Mouse (Mus musculus) layer of hippocampus, adult 18-20 months (tissue): ENCODE measurements around the gene Sp2. TPM values are rescaled to one million over a fixed set of nuclear protein-coding genes. Genes with fewer than 3 reads are reported as not detected.
A peak's percentile ranks its signal among the peaks of the same experiment; 100 is the strongest.

Experiments used
- DNase-seq, 2 experiments: peaks; one replicate each; pipeline ENCODE4 v3.0.0; 2022; ENCODE audit warnings: low spot score in 2 of 2
- total RNA-seq, 2 experiments: library from RNA; stranded (reverse); gene quantifications; 2 replicates each; pipeline ENCODE4 v1.2.3; 2021

The Sp2 gene
- total RNA-seq, 2 experiments from 2014 or later: 13.0 to 13.4 TPM

DNA sequence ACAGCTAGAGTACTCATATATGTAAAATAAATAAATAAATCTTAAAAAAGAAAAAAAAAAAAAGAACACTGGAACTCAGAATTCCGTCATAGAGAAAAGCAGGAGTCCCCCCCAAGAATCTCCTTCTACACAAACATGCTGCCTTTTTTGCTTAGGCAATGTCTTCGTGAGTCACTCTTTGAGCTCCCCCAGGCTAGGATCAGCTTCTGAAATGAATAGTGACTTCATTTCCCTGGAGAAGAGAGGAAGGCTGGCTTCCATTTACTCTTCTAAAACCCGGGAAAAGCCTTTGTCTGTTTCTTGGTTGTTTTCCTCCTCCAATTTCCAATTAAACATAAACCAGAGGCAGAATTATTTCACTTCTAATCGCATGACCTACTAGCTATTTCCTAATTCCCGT lies 9.9 kb downstream of the Sp2 start:
- DNase-seq: no peak

DNA sequence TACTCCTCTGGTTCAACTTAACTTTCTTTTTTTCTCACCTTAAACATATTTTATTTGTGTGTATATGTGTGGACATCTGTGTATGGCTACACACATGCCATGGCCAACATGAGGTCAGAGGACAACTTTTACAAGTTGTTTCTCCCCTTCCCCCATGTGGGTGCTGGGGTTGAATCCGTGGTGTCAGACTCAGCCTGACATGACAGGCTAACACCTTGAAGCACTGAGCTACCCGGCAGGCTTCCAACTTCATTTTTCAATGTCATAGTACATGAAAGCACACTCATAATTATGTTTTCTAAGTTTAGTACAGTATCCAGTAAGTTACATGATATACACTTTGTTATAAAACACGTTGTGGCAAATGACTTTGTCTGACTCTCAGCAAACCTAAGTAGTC lies 12.4 kb downstream of the Sp2 start:
- no peak for DNase-seq

DNA sequence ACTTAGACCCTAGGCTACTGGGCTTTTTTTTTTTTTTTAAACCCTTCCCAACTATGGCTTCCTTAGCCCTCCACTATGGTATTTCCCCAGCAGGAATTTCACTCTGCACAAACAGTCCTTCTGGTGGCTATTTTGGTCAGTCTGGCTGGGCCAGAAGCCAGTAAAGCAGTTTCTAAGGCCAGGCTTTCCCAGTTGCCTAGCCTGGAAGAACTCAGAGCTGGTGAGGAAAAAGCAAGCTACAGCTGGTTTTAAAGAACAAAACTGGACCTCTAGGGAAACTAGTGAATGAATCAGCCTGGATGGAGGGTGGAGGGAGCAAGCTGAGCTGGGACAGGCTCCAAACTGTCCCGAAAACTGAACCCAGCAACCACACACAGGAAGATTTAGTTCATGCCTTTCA lies 13.0 kb downstream of the Sp2 start:
- peak in 1 of 2 experiments; percentile 51 for DNase-seq

DNA sequence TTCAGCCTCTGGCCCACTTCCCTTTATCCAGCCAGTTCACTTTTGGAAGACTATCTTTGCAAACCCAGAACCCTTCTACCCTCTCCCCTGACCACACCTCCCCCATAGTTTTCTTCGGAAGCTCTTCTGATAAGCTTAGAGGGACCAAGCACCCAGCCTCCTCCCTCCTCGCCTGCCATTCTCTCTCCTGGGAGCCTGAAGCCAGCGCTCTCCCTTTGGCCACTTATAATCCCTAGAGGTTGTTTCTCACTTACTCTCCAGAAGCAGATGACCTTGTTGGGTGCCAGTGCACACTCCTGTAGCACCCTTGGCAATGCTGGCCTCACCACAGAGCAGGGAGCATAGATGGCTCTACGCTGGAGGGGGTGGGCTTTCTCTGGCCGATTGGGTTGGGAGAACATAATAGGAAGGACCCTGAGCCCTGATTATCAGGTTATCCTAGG lies 13.5 kb downstream of the Sp2 start:
- DNase-seq: no peak

DNA sequence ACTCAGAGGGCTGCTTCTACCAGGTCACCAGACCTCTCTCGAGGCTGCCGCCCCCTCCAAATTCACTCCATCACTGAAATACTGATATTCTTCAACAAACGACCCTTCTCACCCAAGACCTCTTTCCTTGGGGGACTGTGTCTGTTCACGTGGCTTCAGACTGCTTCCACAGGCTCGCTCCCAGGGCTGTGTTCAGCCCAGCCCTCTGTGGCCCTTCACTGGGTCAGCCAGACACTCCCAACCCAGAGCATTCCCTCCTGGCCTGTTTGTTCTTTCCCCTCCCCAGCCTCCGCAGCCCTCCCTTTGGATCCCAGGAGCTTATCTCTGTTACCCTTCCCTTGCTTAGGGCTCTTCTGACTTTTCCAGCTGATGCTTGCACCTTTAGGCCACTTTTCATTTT lies 14.3 kb downstream of the Sp2 start:
- no peak for DNase-seq

DNA sequence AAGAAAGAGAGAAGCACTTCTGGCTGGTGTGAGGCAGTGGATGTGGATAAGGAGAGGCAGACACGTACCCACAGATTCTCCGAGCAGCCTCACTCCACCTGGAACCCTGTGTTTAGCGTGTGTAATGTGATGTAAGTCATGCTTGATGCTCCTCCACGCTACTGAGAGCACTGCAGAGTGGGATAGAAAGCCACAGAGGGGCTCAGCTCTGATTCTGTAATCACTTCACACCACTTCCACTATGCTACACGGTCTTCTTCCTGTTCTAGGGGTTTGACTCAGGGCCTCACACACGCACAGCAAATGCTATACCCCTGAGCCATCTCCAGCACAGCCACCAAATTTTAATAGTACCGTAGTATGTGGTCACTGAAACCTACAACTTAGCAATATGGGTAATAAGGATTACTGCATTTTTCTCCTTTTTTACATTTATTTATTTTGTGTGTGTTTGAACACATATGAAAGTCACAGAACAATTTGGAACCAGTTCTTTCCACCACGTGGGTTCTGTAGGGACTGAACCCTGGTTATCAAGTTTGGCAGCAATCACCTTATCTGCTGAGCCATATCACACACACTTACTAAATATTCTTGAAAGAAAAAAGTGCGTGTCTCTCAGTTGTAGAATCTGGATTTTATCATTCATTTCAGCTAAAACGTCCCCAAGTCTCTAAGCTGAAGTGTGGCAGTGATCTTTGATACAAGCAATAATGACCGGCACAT lies 15.1 kb downstream of the Sp2 start:
- no peak for DNase-seq

DNA sequence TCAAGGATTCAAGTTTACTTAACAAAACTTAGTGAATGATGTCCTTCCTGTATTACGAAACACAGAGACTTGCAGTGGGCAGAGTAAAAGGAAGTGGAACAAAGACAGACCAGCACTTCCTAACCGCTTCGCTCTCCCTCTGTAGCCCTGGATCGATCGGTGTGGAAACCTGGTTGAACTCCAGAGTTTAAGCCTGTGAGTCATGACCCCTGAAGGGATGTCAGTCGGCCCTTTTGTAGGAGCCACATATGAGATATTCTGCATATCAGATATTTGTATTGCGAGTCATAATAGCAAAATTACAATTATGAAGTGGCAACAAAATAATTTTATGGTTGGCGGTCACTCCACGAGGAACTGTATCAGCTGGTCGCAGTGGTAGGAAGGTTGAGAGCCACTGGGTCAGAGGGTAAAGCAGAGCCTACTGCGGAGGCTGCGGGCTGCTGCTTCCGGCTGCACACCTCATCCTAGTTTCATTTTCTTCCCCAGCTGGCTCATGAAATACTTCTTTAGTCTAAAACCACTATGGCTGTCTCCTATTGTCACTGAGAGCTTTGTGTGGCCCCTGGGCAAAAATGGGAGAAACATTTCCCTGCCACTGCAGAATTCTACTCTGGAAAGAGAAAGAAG lies 15.7 kb downstream of the Sp2 start:
- DNase-seq: no peak

DNA sequence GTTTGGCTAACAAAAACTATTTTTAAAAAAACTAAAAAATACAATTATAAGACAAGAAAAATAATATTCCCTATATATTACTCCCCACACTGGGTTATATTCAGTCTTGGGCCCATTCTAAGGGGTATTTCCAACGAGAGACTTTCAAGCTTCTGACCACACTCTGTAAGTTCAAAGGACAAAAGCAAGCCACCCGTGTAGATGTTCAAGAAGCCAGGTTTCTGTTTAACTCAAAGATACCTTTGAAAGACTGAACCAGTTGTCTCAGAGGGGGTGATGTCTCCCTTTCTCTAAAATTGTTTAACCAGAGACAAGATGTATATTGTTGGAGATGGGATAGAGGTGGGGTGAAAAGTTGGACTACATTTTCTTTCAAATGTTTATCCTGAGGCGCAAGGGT lies 16.6 kb downstream of the Sp2 start:
- DNase-seq: no peak

DNA sequence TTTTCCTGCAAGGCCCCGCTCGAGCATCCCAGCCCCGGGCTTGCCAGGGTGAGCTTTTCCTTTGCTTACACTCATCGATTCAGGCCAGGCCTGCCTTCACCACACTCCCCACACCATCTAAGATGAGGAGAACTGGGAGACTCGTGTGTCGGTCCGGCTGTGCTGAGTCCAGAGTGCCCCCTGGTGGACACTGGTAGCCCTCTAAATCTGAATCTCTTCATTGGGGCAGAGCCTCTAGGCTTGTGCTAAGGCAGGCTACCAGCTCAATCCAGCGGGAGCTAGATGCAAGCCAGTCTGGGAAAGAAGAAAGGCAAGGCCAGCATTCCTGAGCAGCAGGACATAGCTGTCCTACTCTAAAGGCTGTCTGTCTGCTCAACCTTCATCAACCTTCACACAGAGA lies 19.2 kb downstream of the Sp2 start:
- DNase-seq: peak; percentile 82 to 94

DNA sequence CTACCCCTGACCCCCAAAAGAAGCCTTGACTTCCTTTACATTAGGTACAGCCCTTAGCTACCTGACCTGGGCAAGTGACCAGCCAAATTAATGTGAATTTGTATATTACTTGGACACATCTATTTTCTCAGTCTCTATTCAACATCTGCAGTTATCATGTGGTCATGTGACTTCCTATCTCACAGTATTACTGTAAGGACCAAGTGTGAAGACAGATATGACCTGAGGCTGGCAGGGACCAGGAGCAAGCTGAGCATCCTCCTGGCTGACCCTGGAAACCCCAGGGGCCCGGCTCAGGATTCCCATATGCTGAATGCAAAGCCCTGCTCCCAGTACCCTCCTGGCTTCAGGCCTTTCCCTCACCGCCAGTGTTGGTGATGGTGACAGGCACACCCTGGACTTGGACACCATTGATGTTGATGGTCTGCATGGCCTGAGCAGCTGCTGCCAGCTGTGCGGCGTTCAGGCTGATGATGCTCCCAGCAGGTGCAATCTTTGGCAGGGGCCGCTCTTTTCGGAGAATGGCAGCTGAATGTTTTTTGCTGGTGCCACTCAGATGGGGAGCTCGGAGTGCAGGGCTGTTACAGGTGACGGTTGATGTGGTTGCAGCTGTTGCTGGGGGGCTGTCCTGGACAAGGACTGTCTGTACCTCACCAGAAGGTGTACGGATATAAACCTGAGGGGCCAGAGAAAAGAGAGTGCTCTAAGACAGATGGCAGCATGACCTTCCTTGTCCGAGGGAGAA lies 25.5 kb downstream of the Sp2 start:
- DNase-seq: no peak

DNA sequence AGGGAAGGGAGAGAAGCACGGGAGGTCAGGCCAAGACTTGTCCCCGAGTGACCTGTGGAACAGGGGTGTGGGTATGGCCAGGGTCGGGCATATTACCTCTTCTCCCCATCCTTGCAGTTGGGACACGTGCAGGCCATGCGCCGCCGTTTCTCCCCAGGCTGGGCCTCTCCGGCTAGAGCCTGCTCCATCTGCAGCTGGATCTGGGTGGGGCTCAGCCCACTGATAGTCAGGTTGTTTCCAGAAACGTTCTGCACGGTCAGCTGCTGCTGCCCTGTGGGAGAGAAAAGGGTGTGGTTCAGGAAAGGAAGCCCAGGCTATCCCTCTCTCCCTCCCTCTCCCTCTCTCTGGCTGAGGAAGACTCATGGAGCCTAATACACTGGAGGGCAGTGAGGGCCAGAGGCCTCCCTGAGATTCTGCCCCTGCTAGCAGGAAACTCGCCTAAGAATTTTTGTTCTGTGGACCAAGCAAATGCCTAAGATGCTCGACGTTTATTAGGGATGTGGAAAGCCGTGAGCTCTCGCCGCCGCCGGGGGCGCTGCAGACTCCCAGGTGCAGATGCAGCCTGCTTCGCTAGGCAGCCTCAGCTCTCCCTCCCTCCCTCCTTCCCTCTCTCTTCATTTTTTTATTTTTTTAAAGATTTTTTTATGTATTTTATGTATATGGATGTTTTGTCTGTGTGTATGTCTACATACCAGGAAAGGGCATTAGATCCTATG lies 26.6 kb downstream of the Sp2 start:
- DNase-seq: no peak

DNA sequence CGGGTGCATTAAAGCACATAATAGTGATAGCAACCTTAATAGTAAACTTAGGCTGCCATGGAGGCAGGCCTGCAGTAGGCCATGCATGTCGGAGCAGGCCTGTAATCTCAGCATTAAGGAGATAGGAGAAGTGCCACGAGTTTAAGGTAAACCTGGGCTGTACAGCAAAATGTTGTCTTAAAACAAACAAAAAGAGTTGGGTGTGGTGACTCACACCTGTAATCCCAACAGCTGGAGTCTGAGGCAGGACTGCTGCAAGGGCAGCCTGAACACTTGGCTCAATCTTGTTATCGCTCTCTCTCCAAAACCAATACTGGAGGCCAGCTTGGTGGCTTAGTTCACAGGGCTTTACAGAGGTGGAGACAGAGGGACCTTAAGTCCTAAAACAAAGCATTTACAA lies 27.7 kb downstream of the Sp2 start:
- DNase-seq: no peak

DNA sequence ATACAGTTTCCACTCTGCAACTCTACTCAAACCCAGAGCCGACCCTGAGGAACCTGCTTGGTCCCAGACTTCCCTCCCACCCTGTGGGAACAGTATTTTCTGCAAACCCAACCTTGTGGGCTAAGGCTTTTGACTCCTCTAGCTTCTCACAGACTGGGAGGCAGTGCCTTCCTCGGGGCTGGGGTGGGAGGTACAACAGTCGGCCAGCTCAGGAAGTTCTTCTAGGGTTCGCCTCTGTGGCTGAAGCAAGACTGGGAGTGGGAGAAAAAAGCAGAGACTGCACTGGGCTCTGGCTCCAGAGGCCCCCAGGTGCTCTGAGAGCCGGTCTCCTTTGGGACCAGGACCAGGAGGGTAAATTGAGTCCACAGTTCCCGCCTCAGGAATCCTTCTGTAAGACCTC lies 29.9 kb downstream of the Sp2 start:
- DNase-seq: no peak

DNA sequence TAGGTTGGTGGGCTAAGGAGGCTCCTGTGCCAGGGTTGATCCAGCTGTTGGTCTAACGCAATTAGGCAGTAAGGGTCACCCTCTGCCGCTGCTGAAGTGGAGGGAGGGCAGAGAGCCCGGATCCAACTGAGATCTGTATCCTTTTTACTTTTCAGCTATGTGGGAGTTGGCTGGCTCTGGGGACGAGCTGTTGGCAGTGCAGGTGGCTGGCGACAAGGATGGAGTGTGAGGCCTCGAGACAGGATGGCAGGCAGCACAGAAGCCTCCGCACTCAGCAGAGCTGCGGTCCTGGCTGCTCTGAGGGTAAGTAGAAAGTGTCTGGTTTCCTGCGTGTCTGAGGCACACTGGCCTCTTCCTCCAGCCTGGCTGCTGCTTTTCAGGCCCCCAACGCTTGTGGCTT lies 30.3 kb downstream of the Sp2 start:
- DNase-seq: no peak

DNA sequence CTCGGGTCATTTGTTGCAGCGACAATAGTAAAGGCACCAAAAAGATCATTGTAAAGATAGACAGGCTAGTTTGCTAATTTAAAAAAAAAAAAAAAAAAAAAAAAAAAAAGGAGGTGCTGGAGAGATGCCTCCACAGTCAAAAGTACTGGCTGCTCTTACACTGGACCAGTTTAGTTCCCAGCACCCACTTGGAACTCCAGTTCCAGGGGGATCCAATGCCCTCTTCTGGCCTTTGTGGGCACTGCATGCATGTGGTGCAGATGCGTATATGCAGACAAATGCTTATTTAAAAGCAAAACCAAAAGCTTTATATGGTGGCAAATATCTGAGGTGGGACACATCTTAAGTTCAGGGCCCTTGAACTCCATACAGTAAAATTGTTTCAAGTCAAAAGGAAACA lies 32.0 kb downstream of the Sp2 start:
- DNase-seq: no peak

DNA sequence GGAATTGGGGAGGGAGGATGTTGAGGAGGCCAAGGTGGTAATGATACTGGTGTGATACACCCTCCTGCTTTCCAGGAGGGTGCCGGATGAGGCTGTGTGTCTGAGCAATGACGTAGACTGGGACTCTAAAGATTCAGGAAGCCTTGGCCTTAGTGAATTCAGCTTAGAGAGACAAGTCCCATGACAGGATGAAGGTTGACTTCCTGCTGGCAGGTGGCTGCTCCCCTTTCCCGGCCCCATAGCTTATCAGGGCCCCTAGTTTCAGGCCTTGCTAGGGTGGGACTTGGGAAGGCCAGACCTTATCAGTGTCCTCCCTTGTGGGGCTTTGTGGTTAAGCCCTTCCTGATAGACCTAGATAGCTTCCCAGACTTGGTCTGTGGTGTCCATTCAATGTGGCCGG lies 34.9 kb downstream of the Sp2 start:
- DNase-seq: no peak

DNA sequence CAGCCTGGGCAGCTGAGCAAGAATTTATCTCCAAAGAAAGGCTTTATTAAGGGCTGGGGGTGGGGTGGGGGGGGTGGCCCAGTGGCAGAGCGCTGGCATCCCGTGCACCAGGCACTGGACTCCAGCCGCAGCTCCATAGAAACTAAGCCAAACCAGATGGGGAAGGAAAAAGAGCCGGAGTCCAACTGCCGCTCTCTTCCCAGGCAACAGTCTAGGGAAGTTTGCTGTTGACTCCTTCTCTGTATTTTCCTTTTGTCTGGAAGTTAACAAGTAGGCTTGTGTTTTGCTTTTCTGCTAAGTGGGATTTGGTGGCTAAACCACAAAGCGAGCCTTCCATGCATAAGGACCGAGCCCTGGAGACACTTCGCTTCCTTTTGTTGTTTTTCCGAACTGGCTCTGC lies 36.3 kb downstream of the Sp2 start:
- no peak for DNase-seq

DNA sequence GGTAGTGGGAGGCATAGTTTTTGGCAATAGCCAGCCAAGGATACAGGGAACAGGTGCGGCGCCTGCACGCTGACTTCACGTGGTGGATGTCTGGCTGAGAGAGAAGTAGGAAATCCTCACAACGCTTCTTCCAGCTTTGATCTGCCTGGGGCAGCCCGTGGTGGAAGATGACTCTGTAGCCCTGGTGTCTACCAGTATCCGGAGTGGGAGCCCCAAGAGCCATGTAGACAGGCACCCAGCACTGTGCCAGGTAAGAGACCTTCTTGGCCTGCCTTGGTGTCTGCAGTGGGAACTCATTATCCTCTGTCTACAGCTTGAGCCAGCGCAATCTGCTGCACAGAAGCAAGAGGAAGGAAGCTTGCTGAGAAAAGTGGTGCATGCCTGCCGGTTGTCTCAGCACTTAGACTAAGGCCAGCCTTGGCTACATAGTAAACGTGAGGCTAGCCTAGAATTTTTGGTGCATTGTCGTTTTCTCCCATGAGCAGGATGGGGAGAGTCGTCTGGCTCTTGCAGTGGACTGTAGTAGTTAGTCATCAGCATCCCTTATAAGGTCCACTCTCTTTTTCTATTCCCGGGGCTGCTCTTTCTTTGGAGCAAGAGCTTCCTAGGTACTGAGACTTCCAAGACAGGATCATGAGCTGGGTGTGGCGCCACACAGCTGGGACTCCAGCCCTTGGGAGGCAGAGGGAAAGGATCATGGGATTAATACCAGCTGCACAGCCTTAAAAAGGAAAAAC lies 37.7 kb downstream of the Sp2 start:
- DNase-seq: no peak

DNA sequence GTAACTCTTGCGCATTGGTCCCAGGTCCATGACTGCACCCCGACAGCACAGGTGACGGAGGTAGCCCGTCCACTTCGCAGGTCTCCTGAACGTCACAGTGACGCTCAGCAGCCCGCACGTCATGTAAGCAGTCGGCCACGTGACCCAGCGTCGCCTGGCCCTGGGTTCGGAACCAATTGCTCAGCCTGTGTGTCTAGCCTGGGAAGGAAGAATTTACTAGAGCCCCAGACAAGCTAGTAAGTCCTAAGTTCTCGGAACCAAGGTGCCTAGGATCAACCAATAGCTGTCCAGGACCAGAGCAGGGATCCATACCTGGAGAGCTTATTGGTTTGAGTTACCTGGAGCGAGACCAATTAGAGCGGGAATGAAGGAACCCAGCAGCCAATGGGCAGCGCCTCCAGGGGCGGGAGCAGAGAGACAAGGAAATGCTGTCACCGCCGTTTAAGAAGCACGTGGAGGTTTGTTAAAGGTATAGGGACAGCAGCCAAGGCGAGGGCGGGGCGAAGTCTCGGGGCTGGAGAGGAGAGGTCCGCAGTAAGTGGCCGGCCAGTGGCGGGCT lies 38.9 kb downstream of the Sp2 start, which contains the start of gene Pnpo:
TSS of gene Pnpo (minus strand) at position 241 of the 559 bp plus-strand sequence.
- peak; percentile 93 to 95 for DNase-seq

DNA sequence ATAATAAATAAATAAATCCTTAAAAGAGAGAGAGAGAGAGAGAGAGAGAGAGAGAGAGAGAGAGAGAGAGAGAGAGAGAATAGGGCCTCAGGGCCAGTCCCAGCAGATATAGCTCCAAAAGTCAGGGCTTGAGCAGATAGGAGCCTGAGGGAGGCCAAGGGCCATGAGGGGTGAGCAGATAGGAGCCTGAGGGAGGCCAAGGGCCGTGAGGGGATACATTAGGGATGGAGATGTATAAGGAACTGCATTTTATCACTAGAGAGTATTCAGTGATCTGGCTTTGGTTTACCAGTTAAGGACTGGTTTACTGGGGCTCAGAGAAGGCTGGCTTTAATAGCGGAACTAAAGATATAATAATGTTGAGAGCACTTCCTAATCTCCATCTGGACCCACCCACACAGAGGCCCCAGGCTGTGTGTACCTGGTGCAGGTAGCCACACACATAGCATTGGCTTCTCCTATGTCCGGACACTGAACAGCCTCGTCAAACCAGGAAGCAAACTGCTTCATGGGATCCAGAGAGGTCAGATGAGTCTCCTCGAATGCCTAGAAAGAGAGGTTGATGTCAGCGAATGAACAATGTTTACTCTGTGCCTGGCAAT lies 40.7 kb downstream of the Sp2 start:
- DNase-seq: no peak
